18 mouse cellular contexts compared by ENCODE assay signal in genomic region chr17:68236992-68237391, GRCm38 (mm10). TPM values are rescaled to one million over a fixed set of nuclear protein-coding genes. Genes with fewer than 3 reads are reported as not detected.
"Had no signal": no experiment of that assay in that cellular context is flagged by ENCODE, and none has a peak within 500 bp of the region (broad histone marks: within the 10 kb centered on the region; RNA-seq: fewer than 3 reads in every experiment).

No protein-coding gene starts in this region.

- H3K4me1 ChIP-seq: kidney, embryonic 15.5 days; limb, embryonic 13.5 days; liver, embryonic 13.5 days; midbrain, embryonic 10.5 days; neural tube, embryonic 13.5 days had no signal

- H3K4me3 ChIP-seq: kidney, embryonic 15.5 days; limb, embryonic 13.5 days; liver, embryonic 13.5 days; midbrain, embryonic 10.5 days; neural tube, embryonic 13.5 days had no signal

- H3K27ac ChIP-seq: kidney, embryonic 15.5 days; limb, embryonic 13.5 days; liver, embryonic 13.5 days; midbrain, embryonic 10.5 days; neural tube, embryonic 13.5 days had no signal

- H3K4me2 ChIP-seq: kidney, embryonic 15.5 days; limb, embryonic 13.5 days; liver, embryonic 13.5 days; neural tube, embryonic 13.5 days had no signal

- H3K9me3 ChIP-seq: kidney, embryonic 15.5 days; limb, embryonic 13.5 days; liver, embryonic 13.5 days; midbrain, embryonic 10.5 days; neural tube, embryonic 13.5 days had no signal

- ATAC-seq: lung, postnatal 0 days; midbrain, embryonic 16.5 days had no signal

- H3K36me3 ChIP-seq: kidney, embryonic 15.5 days; limb, embryonic 13.5 days; liver, embryonic 13.5 days; midbrain, embryonic 10.5 days; neural tube, embryonic 13.5 days had no signal

- DNase-seq: kidney, adult 2 months; kidney, postnatal 14 days; left cerebral cortex, postnatal 4 days; liver, embryonic 13.5 days; lung, postnatal 4 days; retina, postnatal 1 day; right cerebral cortex, postnatal 4 days; spleen, adult 18-20 months; thymus, adult 18-20 months; thymus, postnatal 25 days had no signal

- H3K27me3 ChIP-seq: kidney, embryonic 15.5 days; limb, embryonic 13.5 days; liver, embryonic 13.5 days; neural tube, embryonic 13.5 days had no signal

- H3K9ac ChIP-seq: kidney, embryonic 15.5 days; limb, embryonic 13.5 days; liver, embryonic 13.5 days; neural tube, embryonic 13.5 days had no signal

RNA-seq across cellular contexts. Expression of gene L3mbtl4, which starts 36.6 kb away (rescaled TPM):
- total RNA-seq: megakaryocyte, adult 5-6 weeks had no signal
- polyA plus RNA-seq: liver, embryonic 13.5 days; stomach, embryonic 14.5 days had no signal
